Mouse (Mus musculus): Measurements from ENCODE around the gene Raf1. TPM values are rescaled to one million over a fixed set of nuclear protein-coding genes. Genes with fewer than 3 reads are reported as not detected.

Gene Raf1
- polyA plus RNA-seq, 2 experiments = 37.9 to 41.5 TPM

- Histone ChIP-seq H3K36me3 (replicated peaks; ENCODE audit: control insufficient read depth, insufficient read depth, low read depth) (no peaks in the 10 kb centered on the region), H3K4me3 (ENCODE audit: insufficient read depth in 1 of 2, low read depth in 2 of 2, low read length in 2 of 2) (peak overlapping the region; percentile 87 to 89), H3K9me3 (ENCODE audit: control insufficient read depth, low read length) (no peaks in the 10 kb centered on the region), H3K27ac (peak overlapping the region; percentile 84), H3K9ac (replicated peaks) (peak overlapping the region; percentile 94), H3K4me1 (replicated peaks; ENCODE audit: control insufficient read depth in 2 of 2, insufficient read depth in 2 of 2, low read length in 1 of 2) (peaks cover 20 to 23% of the 10 kb centered on the region in 2 experiments), H3K4me2 (ENCODE audit: low read depth) (peak overlapping the region; percentile 94), H3K27me3 (ENCODE audit: control insufficient read depth, insufficient read depth, low read length) (no peaks in the 10 kb centered on the region)
- no peak for DNase-seq (ENCODE audit: low read depth in 3 of 3, low spot score in 3 of 3)
- TF ChIP-seq EP300 (IDR thresholded peaks at IDR 0.05; ENCODE audit: low read depth) = no peak
- TF ChIP-seq CTCF (IDR thresholded peaks at IDR 0.05; ENCODE audit: low read depth) = no peak
- peak; percentile 58 for ATAC-seq (ENCODE audit: insufficient read depth)
- under 1% methylated on average over 53 of the region's 53 CpGs for WGBS (ENCODE audit: insufficient replicate concordance)
These were observed 713 bp downstream of the Raf1 start for GRCm38 (mm10) chr6:115675508-115676336.

DNA sequence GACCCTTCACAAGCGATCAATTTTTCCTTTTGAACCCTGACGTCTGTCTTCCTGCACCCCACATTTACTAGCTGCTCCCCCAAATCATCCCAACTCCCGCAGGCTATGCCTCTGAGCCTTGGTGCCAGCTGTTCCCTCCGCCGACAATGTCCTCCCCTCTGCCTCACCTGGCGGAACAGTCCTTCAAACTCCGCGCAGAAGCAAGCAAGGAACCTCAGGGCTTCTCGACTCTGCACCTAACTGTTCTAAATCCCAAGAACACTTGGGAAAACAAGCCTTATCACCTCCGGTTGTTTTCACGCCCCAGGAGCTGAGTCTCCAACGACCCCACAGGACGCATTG lies 1.3 kb downstream of the Raf1 start:
- no peak for DNase-seq (ENCODE audit: low read depth in 3 of 3, low spot score in 3 of 3)
- Histone ChIP-seq H3K4me3 (ENCODE audit: insufficient read depth in 1 of 2, low read depth in 2 of 2, low read length in 2 of 2) (peak overlapping the region; percentile 87 to 89), H3K36me3 (replicated peaks; ENCODE audit: control insufficient read depth, insufficient read depth, low read depth) (no peaks in the 10 kb centered on the region), H3K9ac (replicated peaks) (peak overlapping the region; percentile 94), H3K27me3 (ENCODE audit: control insufficient read depth, insufficient read depth, low read length) (no peaks in the 10 kb centered on the region), H3K4me1 (replicated peaks; ENCODE audit: control insufficient read depth in 2 of 2, insufficient read depth in 2 of 2, low read length in 1 of 2) (peaks cover 20 to 23% of the 10 kb centered on the region in 2 experiments), H3K9me3 (ENCODE audit: control insufficient read depth, low read length) (no peaks in the 10 kb centered on the region), H3K4me2 (ENCODE audit: low read depth) (peak overlapping the region; percentile 94), H3K27ac (peak overlapping the region; percentile 84; the same call in 1 of the 2 replicates)
- ATAC-seq (ENCODE audit: insufficient read depth) = no peak
- no peak for TF ChIP-seq CTCF (IDR thresholded peaks at IDR 0.05; ENCODE audit: low read depth)
- TF ChIP-seq EP300 (IDR thresholded peaks at IDR 0.05; ENCODE audit: low read depth) = no peak
- 2% methylated on average over 13 of the region's 13 CpGs for WGBS (ENCODE audit: insufficient replicate concordance)

GRCm38 (mm10) chr6:115674316-115674715 lies 2.1 kb downstream of the Raf1 start:
- DNase-seq (ENCODE audit: low read depth in 3 of 3, low spot score in 3 of 3) (no peak), ATAC-seq (ENCODE audit: insufficient read depth) (no peak)
- Histone ChIP-seq H3K4me2 (ENCODE audit: low read depth) (peak overlapping the region; percentile 94), H3K27me3 (ENCODE audit: control insufficient read depth, insufficient read depth, low read length) (no peaks in the 10 kb centered on the region), H3K4me3 (ENCODE audit: insufficient read depth in 1 of 2, low read depth in 2 of 2, low read length in 2 of 2) (peak overlapping the region; percentile 7 to 89; a peak in 3 of 4 replicates), H3K27ac (no peak overlapping the region), H3K4me1 (replicated peaks; ENCODE audit: control insufficient read depth in 2 of 2, insufficient read depth in 2 of 2, low read length in 1 of 2) (peaks cover 20 to 26% of the 10 kb centered on the region in 2 experiments), H3K36me3 (replicated peaks; ENCODE audit: control insufficient read depth, insufficient read depth, low read depth) (no peaks in the 10 kb centered on the region), H3K9me3 (ENCODE audit: control insufficient read depth, low read length) (no peaks in the 10 kb centered on the region), H3K9ac (replicated peaks) (peak overlapping the region; percentile 94; the same call in 1 of the 2 replicates)
- WGBS (ENCODE audit: insufficient replicate concordance) = 3% methylated on average over 2 of the region's 2 CpGs
- TF ChIP-seq CTCF (IDR thresholded peaks at IDR 0.05; ENCODE audit: low read depth) (no peak), EP300 (IDR thresholded peaks at IDR 0.05; ENCODE audit: low read depth) (no peak)

DNA sequence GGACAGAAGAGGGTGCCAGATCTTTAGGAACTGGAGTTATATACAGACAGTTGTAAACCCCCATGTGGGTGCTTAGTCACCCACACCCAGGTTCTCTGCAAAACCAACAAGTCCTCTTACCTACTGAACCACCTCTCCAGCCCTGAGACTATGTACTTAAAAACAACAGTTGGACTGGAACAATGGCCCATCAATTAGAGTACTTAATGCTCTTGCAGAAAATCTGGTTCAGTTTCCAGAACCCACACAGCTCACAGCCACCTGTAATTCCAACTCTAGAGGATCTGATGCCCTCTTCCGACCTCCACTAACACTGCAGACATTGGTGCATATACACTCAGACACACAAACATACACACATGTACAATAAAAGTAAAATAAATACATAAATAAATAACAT lies 3.7 kb downstream of the Raf1 start:
- Histone ChIP-seq H3K9me3 (ENCODE audit: control insufficient read depth, low read length) (no peaks in the 10 kb centered on the region), H3K27me3 (ENCODE audit: control insufficient read depth, insufficient read depth, low read length) (no peaks in the 10 kb centered on the region), H3K4me1 (replicated peaks; ENCODE audit: control insufficient read depth in 2 of 2, insufficient read depth in 2 of 2, low read length in 1 of 2) (peaks cover 12 to 29% of the 10 kb centered on the region in 2 experiments), H3K4me3 (ENCODE audit: insufficient read depth in 1 of 2, low read depth in 2 of 2, low read length in 2 of 2) (no peak overlapping the region), H3K27ac (no peak overlapping the region), H3K4me2 (ENCODE audit: low read depth) (no peak overlapping the region), H3K9ac (replicated peaks) (no peak overlapping the region), H3K36me3 (replicated peaks; ENCODE audit: control insufficient read depth, insufficient read depth, low read depth) (no peaks in the 10 kb centered on the region; the same call in 1 of the 2 replicates)
- DNase-seq (ENCODE audit: low read depth in 3 of 3, low spot score in 3 of 3) = no peak
- TF ChIP-seq CTCF (IDR thresholded peaks at IDR 0.05; ENCODE audit: low read depth) (no peak), EP300 (IDR thresholded peaks at IDR 0.05; ENCODE audit: low read depth) (no peak)
- ATAC-seq (ENCODE audit: insufficient read depth) = no peak
- WGBS (ENCODE audit: insufficient replicate concordance) = 87% methylated on average over 1 of the region's 1 CpGs

GRCm38 (mm10) chr6:115666641-115667040 lies 9.8 kb downstream of the Raf1 start:
- peak; percentile 58 to 65 (median 62) for DNase-seq (ENCODE audit: low read depth in 3 of 3, low spot score in 3 of 3)
- Histone ChIP-seq H3K27me3 (ENCODE audit: control insufficient read depth, insufficient read depth, low read length) (no peaks in the 10 kb centered on the region), H3K9ac (replicated peaks) (no peak overlapping the region), H3K9me3 (ENCODE audit: control insufficient read depth, low read length) (no peaks in the 10 kb centered on the region), H3K27ac (peak overlapping the region; percentile 3; the same call in 1 of the 2 replicates), H3K4me1 (replicated peaks; ENCODE audit: control insufficient read depth in 2 of 2, insufficient read depth in 2 of 2, low read length in 1 of 2) (peaks cover 4 to 34% of the 10 kb centered on the region in 2 experiments), H3K4me3 (ENCODE audit: insufficient read depth in 1 of 2, low read depth in 2 of 2, low read length in 2 of 2) (no peak overlapping the region), H3K4me2 (ENCODE audit: low read depth) (peak overlapping the region; percentile 28; the same call in 1 of the 2 replicates), H3K36me3 (replicated peaks; ENCODE audit: control insufficient read depth, insufficient read depth, low read depth) (no peaks in the 10 kb centered on the region; the same call in 1 of the 2 replicates)
- ATAC-seq (ENCODE audit: insufficient read depth) = peak; percentile 78
- TF ChIP-seq EP300 (IDR thresholded peaks at IDR 0.05; ENCODE audit: low read depth) (0 out of 2 replicates have a peak, but pooled peaks have one; percentile 39), CTCF (IDR thresholded peaks at IDR 0.05; ENCODE audit: low read depth) (no peak)
- WGBS (ENCODE audit: insufficient replicate concordance) = 50% methylated on average over 4 of the region's 4 CpGs
